Mouse (Mus musculus) heart, adult 2 months (tissue): ENCODE results near the gene Pagr1a. TPM values are rescaled to one million over a fixed set of nuclear protein-coding genes. Genes with fewer than 3 reads are reported as not detected.

Experiments used
- DNase-seq, 2 experiments: peaks; one replicate each; pipeline ENCODE4 v3.0.0; 2021
- H3K27ac ChIP-seq: fragments of 200-600 bp; 2 replicates; pipeline ENCODE4 v1.8.1; 2022
- H3K27me3 ChIP-seq: fragments of 200-500 bp; 2 replicates; pipeline ENCODE4 v1.6.1; 2012; ENCODE audit warnings: mild to moderate bottlenecking, low read length, inconsistent platforms, mixed read lengths; ENCODE audit not compliant: control insufficient read depth, insufficient read depth
- H3K36me3 ChIP-seq: fragments of 200-500 bp; 2 replicates; pipeline ENCODE4 v1.6.1; 2012; ENCODE audit warnings: low read length, inconsistent platforms; ENCODE audit not compliant: control insufficient read depth, insufficient read depth
- H3K4me1 ChIP-seq: fragments of 200-500 bp; 2 replicates; pipeline ENCODE4 v1.6.1; 2011; ENCODE audit warnings: low read length; ENCODE audit not compliant: control insufficient read depth, insufficient read depth
- H3K4me3 ChIP-seq: fragments of 200-600 bp; 2 replicates; pipeline ENCODE4 v1.8.1; 2022
- H3K79me2 ChIP-seq: fragments of 200-500 bp; replicated peaks from 2 replicates; pipeline ENCODE4 v1.6.1; 2012; ENCODE audit warnings: mild to moderate bottlenecking, inconsistent platforms, low read length, moderate library complexity, mixed read lengths; ENCODE audit not compliant: control insufficient read depth, insufficient read depth
- H3K9ac ChIP-seq: fragments of 200-500 bp; 2 replicates; pipeline ENCODE4 v1.6.1; 2012; ENCODE audit warnings: low read depth, mild to moderate bottlenecking, control low read depth, inconsistent platforms, low read length, mixed read lengths
- CTCF ChIP-seq: fragments of 200-600 bp; IDR thresholded peaks from 2 replicates; pipeline ENCODE4 v1.8.1; 2022; ENCODE audit warnings: antibody characterized with exemption, mild to moderate bottlenecking, moderate library complexity
- EP300 ChIP-seq: fragments of 200-500 bp; IDR thresholded peaks from 2 replicates; pipeline ENCODE4 v1.6.1; 2011; ENCODE audit warnings: low read depth, low read length, control low read depth; ENCODE audit not compliant: insufficient read depth
- POLR2A ChIP-seq: fragments of 200-500 bp; IDR thresholded peaks from 2 replicates; pipeline ENCODE4 v1.6.1; 2011; ENCODE audit warnings: mild to moderate bottlenecking, low read depth, low read length, control low read depth; ENCODE audit not compliant: insufficient read depth
- WGBS: fragments of 180-500 bp; shearing (Covaris S2); methylation state at CpG from one replicate; pipeline ENCODE4 v1.1.7; 2018; 5-methylcytosine and 5-hydroxymethylcytosine counted together
- intact Hi-C: fragments of 180-260 bp; cut with DNase I; formaldehyde crosslinking; loops from one replicate; pipeline ENCODE4 v1.15.1; 2025
- polyA plus RNA-seq: library from polyadenylated mRNA; depleted of rRNA; stranded (reverse); fragments of >200 nt; gene quantifications from 2 replicates; pipeline ENCODE4 v1.2.3, GENCODE M21; 2012
- total RNA-seq, 2 experiments: library from RNA; stranded (reverse); gene quantifications; 2 replicates each; pipeline ENCODE4 v1.2.3; 2021

Pagr1a gene
- total and polyA plus RNA-seq, 3 experiments = 3.6 to 21.4 (median 12.8) TPM

GRCm38 (mm10) chr7:127003620-127004019, 13.5 kb downstream of the Pagr1a start:
- WGBS = 76% methylated on average over 5 of the region's 5 CpGs
- no peaks in the 10 kb centered on the region for H3K79me2 ChIP-seq
- H3K27ac ChIP-seq = no peak overlapping the region
- no peak overlapping the region for H3K9ac ChIP-seq
- no peak for DNase-seq
- no peaks in the 10 kb centered on the region for H3K27me3 ChIP-seq
- H3K4me1 ChIP-seq = peaks cover 8% of the 10 kb centered on the region
- H3K4me3 ChIP-seq = no peak overlapping the region
- H3K36me3 ChIP-seq = peaks cover 4% of the 10 kb centered on the region; the same call in 1 of the 2 replicates
- TF ChIP-seq POLR2A = no peak
- no peak for TF ChIP-seq EP300
- TF ChIP-seq CTCF = no peak
- intact Hi-C loops = no loop called here

- WGBS = 62% methylated on average over 10 of the region's 10 CpGs
- Histone ChIP-seq H3K27ac (no peak overlapping the region), H3K9ac (no peak overlapping the region), H3K27me3 (no peaks in the 10 kb centered on the region), H3K79me2 (no peaks in the 10 kb centered on the region), H3K36me3 (no peaks in the 10 kb centered on the region), H3K4me1 (no peaks in the 10 kb centered on the region; the same call in 1 of the 2 replicates), H3K4me3 (no peak overlapping the region)
- intact Hi-C loops = no loop called here
- TF ChIP-seq CTCF (no peak), POLR2A (no peak), EP300 (no peak)
- DNase-seq = no peak
These were observed 17.6 kb downstream of the Pagr1a start for GRCm38 (mm10) chr7:126999568-126999967.

GRCm38 (mm10) chr7:126996449-126996848, 20.7 kb downstream of the Pagr1a start:
- Histone ChIP-seq H3K9ac (no peak overlapping the region), H3K36me3 (no peaks in the 10 kb centered on the region), H3K79me2 (no peaks in the 10 kb centered on the region), H3K27me3 (no peaks in the 10 kb centered on the region), H3K27ac (no peak overlapping the region), H3K4me1 (no peaks in the 10 kb centered on the region), H3K4me3 (no peak overlapping the region)
- TF ChIP-seq EP300 (no peak), POLR2A (no peak), CTCF (peak; percentile 54)
- 89% methylated on average over 4 of the region's 4 CpGs for WGBS
- no peak for DNase-seq
- intact Hi-C loops = no loop called here

GRCm38 (mm10) chr7:126988816-126989215, 28.3 kb downstream of the Pagr1a start:
- TF ChIP-seq EP300 (no peak), CTCF (no peak), POLR2A (no peak)
- Histone ChIP-seq H3K79me2 (no peaks in the 10 kb centered on the region), H3K27ac (no peak overlapping the region), H3K4me1 (no peaks in the 10 kb centered on the region), H3K9ac (no peak overlapping the region), H3K4me3 (no peak overlapping the region), H3K36me3 (no peaks in the 10 kb centered on the region), H3K27me3 (no peaks in the 10 kb centered on the region)
- intact Hi-C loops = no loop called here
- DNase-seq = no peak
- 84% methylated on average over 8 of the region's 8 CpGs for WGBS

GRCm38 (mm10) chr7:126986319-126986718, 30.8 kb downstream of the Pagr1a start:
- H3K27ac ChIP-seq = no peak overlapping the region
- H3K36me3 ChIP-seq = no peaks in the 10 kb centered on the region
- H3K4me3 ChIP-seq = no peak overlapping the region
- no peaks in the 10 kb centered on the region for H3K79me2 ChIP-seq
- TF ChIP-seq EP300 (0 out of 2 replicates have a peak, but pooled peaks have one; percentile 6), CTCF (peak; percentile 73), POLR2A (no peak)
- 45% methylated on average over 9 of the region's 9 CpGs for WGBS
- intact Hi-C loops = loop anchor here (2.0 kb wide), 1 partner anchor 118 kb away; no protein-coding TSS in a partner anchor
- no peaks in the 10 kb centered on the region for H3K27me3 ChIP-seq
- DNase-seq = peak; percentile 45 to 48
- H3K4me1 ChIP-seq = no peaks in the 10 kb centered on the region
- no peak overlapping the region for H3K9ac ChIP-seq

- DNase-seq = no peak
- intact Hi-C loops = no loop called here
These were observed 32.3 kb downstream of the Pagr1a start for GRCm38 (mm10) chr7:126984667-126985444.

More at GRCm38 (mm10) chr7:126984667-126985444, 32.3 kb downstream of the Pagr1a start:
- Histone ChIP-seq H3K27ac (no peak overlapping the region), H3K4me1 (no peaks in the 10 kb centered on the region), H3K9ac (no peak overlapping the region), H3K4me3 (no peak overlapping the region), H3K27me3 (no peaks in the 10 kb centered on the region), H3K36me3 (no peaks in the 10 kb centered on the region), H3K79me2 (no peaks in the 10 kb centered on the region)
- 59% methylated on average over 10 of the region's 10 CpGs for WGBS
- TF ChIP-seq CTCF (no peak), EP300 (no peak), POLR2A (no peak)
